Mouse (Mus musculus) midbrain, embryonic 10.5 days (tissue): ENCODE data around the gene Tfb2m. TPM values are rescaled to one million over a fixed set of nuclear protein-coding genes. Genes with fewer than 3 reads are reported as not detected.
"Not testable (repeated sequence)": the region's sequence is repeated elsewhere in the genome, so short reads cannot be mapped to it uniquely, and the experiment has no call there.

Experiments
- DNase-seq: peaks from one replicate; pipeline ENCODE4 v3.0.0-alpha.2; 2017; ENCODE audit warnings: low spot score
- H3K27ac ChIP-seq: fragments of 300-500 bp; sonication (generic); replicated peaks from 2 replicates; pipeline ENCODE4 v1.5.1; 2016; ENCODE audit warnings: mild to moderate bottlenecking
- H3K27me3 ChIP-seq: fragments of 300-500 bp; sonication (generic); 2 replicates; pipeline ENCODE4 v1.6.1; 2016; ENCODE audit warnings: low read depth, mild to moderate bottlenecking; ENCODE audit not compliant: poor library complexity, severe bottlenecking
- H3K36me3 ChIP-seq: fragments of 300-500 bp; sonication (generic); 2 replicates; pipeline ENCODE4 v1.6.1; 2016; ENCODE audit warnings: mild to moderate bottlenecking, moderate library complexity
- H3K4me1 ChIP-seq: fragments of 300-500 bp; sonication (generic); 2 replicates; pipeline ENCODE4 v1.6.1; 2016
- H3K4me3 ChIP-seq: fragments of 300-500 bp; sonication (generic); 2 replicates; pipeline ENCODE4 v1.5.1; 2016; ENCODE audit warnings: mild to moderate bottlenecking, moderate library complexity
- H3K9me3 ChIP-seq: fragments of 300-500 bp; sonication (generic); replicated peaks from 2 replicates; pipeline ENCODE4 v1.6.1; 2016; ENCODE audit warnings: mild to moderate bottlenecking
- WGBS: fragments of 180-500 bp; shearing (Covaris S2); methylation state at CpG from one replicate; pipeline ENCODE4 v1.1.7; 2016; 5-methylcytosine and 5-hydroxymethylcytosine counted together
- polyA plus RNA-seq: library from polyadenylated mRNA; unstranded; fragments of >200 nt; fragmentation: Nextera tagmentation; extraction: Ambion mirVana; gene quantifications from 2 replicates; pipeline ENCODE4 v1.2.1, GENCODE M21; 2016

Gene Tfb2m
- polyA plus RNA-seq, result 25.5 and 25.7 TPM in 2 replicates

DNA sequence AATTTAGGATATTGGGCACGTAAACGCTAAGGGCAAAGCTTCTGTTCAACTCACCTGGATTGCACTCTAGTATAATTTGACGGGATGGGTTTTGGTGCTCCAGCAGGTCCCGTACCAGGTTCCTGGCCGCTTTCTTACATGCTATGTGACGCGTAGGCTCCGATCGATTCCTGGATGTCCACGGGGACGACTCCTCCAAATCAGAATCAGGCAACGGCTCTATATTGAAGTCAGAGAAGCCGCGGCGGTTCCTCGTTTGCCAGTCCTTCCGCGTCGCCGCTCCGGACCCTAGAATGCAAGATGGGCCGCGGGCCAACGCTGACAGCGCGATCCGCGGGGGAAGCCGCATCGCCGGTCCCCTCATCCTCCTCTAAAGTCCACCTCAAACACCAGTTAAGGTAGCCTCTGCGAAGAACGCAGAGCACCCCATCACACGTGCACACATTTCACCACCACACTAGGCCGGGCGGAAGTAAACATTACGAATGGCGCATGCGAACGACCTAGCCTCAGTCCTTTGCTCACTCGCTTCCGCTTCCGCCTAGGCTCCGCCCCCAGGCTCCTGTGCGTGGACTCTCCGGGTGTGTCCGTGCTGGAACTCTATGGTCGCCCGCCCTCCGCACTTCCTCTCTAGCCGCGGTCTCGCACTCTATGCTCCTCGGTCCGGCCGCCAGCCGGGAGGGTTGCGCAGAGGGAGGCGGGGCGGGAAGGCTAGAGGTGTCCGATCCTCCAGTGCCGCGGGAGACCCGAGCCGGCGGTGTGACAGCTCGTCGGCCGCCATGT is at the start of gene Tfb2m, which contains the start of gene Cnst:
Gene Tfb2m (minus strand): TSS at position 500 of the 783 bp plus-strand sequence.
Gene Cnst (plus strand): TSS at position 603 of the 783 bp plus-strand sequence.
- H3K36me3 ChIP-seq, H3K27me3 ChIP-seq, H3K9me3 ChIP-seq: not testable (repeated sequence)
- Histone ChIP-seq H3K4me3 (peak within 1 kb of the TSS; percentile 87), H3K27ac (peak within 1 kb of the TSS; percentile 92), H3K4me1 (peaks cover 26% of the 10 kb centered on the region)
- peak; percentile 99 for DNase-seq
- WGBS, result under 1% methylated on average over 69 of the region's 69 CpGs

DNA sequence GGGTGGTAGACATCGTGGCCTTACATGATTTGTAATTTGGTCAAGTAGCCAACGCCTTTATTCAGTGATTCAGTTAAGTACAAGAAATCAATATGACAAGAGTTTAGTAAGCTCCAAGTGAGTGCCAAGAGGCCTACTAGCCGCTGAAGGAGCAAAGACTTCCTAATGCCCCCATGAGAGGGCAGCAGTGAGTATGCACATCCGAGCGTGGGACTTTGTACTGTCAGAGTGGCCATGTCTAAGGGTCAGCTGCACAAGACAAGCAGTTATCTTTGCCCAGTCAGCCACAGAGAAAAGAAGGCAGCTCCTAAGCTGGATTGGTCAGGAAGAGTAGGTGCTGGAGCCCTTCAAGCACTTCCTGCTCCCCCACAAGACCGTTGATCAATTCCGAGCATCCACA is 46.9 kb upstream of the Tfb2m start:
- Histone ChIP-seq H3K27me3 (no peaks in the 10 kb centered on the region), H3K36me3 (peaks cover 12% of the 10 kb centered on the region), H3K27ac (no peak overlapping the region), H3K4me1 (no peaks in the 10 kb centered on the region), H3K9me3 (no peaks in the 10 kb centered on the region), H3K4me3 (no peak overlapping the region)
- DNase-seq, result no peak
- 72% methylated on average over 7 of the region's 7 CpGs for WGBS

DNA sequence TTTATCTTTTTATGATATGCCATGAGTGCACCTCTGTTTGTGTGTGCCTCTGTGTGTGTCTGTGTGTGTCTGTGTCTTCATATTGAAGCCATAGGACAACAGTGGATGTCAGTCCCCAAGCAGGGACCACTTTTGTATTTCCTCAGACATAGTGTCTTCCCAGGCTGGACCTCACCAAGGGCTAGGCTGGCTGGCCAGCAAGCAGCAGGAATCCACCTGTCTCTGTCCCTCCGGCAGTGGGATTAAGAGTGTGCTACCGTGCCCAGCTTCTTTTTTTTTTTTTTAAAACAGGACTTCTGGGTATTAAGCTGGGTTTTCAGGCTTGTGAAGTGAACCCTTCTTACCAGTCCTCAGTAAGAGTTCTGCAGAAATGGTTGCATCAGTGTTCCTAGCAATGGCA is 46.1 kb upstream of the Tfb2m start:
- WGBS, result 84% methylated on average over 2 of the region's 2 CpGs
- DNase-seq, result no peak
- Histone ChIP-seq H3K4me3 (no peak overlapping the region), H3K4me1 (no peaks in the 10 kb centered on the region), H3K36me3 (peaks cover 12% of the 10 kb centered on the region), H3K27ac (no peak overlapping the region), H3K9me3 (no peaks in the 10 kb centered on the region), H3K27me3 (no peaks in the 10 kb centered on the region)

- Histone ChIP-seq H3K9me3 (no peaks in the 10 kb centered on the region), H3K36me3 (peaks cover 12% of the 10 kb centered on the region), H3K27me3 (no peaks in the 10 kb centered on the region), H3K4me1 (peaks cover 2% of the 10 kb centered on the region; the same call in 1 of the 2 replicates), H3K4me3 (no peak overlapping the region), H3K27ac (no peak overlapping the region)
- WGBS, result 87% methylated on average over 12 of the region's 12 CpGs
- no peak for DNase-seq
Observed at GRCm38 (mm10) chr1:179591639-179592038, 45.6 kb upstream of the Tfb2m start.

DNA sequence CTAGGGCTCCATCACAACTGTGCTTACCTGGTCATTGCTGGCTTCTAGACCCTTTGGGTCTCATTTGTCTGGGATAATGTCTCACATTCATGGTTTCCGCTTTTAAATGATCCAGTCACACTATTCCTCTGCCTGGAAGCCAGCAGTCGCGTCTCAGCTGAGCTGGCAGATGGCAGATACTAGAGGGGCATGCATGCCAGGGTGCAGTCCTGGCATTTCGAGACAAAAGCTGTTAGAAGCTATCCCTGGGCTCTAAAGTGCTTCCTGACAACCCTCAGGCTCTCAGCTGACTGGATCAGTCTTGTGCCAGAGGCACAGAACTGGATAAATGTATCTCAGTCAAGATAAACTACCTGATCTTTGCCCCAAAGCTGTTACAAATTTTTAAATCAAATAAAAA is 42.2 kb upstream of the Tfb2m start:
- no peak for DNase-seq
- Histone ChIP-seq H3K9me3 (no peaks in the 10 kb centered on the region), H3K27ac (no peak overlapping the region), H3K4me1 (peaks cover 9% of the 10 kb centered on the region), H3K36me3 (peaks cover 7% of the 10 kb centered on the region), H3K4me3 (no peak overlapping the region), H3K27me3 (no peaks in the 10 kb centered on the region)
- 84% methylated on average over 4 of the region's 4 CpGs for WGBS

DNA sequence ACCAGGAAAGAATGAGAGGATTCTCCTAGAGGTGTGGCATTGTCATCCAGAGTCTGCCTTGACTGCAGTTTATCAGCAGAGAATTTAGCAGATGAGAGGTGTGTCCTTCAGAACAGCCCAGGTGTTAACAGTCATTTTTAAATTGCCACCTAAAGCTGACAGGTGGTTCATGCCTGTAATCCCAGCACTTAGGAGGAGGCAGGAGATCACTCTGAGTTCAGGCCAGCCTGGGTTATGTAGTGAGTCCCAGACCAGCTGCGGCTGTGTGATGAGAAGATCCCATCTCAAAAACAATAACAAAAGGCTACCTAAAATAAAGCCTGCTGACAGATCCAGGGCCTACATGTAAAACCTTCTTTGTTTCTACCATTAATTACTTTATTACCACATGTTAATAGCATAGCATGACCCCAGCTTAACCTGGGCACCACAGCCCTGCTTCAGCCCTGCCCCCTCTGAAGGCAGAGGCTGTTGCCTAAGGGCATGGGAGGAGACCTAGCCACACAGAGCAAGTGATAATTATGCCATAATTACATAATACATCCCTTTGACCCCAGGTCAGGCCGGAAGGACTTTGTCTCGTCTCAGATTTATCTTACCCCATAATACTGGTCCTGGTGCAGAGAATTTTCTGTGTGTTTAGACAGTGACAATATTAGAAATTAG is 40.5 kb upstream of the Tfb2m start:
- peak; percentile 10 for DNase-seq
- WGBS, result 74% methylated on average over 3 of the region's 3 CpGs
- Histone ChIP-seq H3K4me1 (peaks cover 9% of the 10 kb centered on the region), H3K27ac (no peak overlapping the region), H3K36me3 (no peaks in the 10 kb centered on the region), H3K9me3 (no peaks in the 10 kb centered on the region), H3K4me3 (no peak overlapping the region), H3K27me3 (no peaks in the 10 kb centered on the region)

DNA sequence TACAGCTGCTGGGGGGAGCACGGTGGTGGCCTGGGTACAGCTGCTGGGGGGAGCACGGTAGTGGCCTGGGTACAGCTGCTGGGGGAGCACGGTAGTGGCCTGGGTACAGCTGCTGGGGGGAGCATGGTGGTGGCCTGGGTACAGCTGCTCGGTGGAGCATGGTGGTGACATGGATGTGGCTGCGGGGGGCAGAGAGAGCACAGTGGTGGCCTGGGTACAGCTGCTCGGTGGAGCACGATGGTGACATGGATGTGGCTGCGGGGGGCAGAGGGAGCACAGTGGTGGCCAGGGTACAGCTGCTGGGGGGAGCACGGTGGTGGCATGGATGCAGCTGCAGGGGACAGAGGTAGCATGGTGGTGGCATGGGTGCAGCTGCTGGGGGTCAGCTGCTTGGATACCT is 39.6 kb upstream of the Tfb2m start:
- H3K4me1 ChIP-seq, result peaks cover 9% of the 10 kb centered on the region
- H3K9me3 ChIP-seq, result no peaks in the 10 kb centered on the region
- no peaks in the 10 kb centered on the region for H3K27me3 ChIP-seq
- DNase-seq, result no peak
- no peak overlapping the region for H3K4me3 ChIP-seq
- H3K36me3 ChIP-seq, result 0 out of 2 replicates have a peak, but pooled peaks cover 1% of the 10 kb centered on the region
- no peak overlapping the region; the same call in 1 of the 2 replicates for H3K27ac ChIP-seq
- WGBS, result 83% methylated on average over 9 of the region's 9 CpGs

- Histone ChIP-seq H3K4me3 (no peak overlapping the region), H3K36me3 (peaks cover 16% of the 10 kb centered on the region), H3K4me1 (peaks cover 9% of the 10 kb centered on the region), H3K27ac (no peak overlapping the region), H3K27me3 (no peaks in the 10 kb centered on the region), H3K9me3 (no peaks in the 10 kb centered on the region)
- no peak for DNase-seq
- WGBS, result 86% methylated on average over 4 of the region's 4 CpGs
Observed at GRCm38 (mm10) chr1:179584220-179584619, 38.2 kb upstream of the Tfb2m start.

- H3K36me3 ChIP-seq, result peaks cover 20% of the 10 kb centered on the region
- no peaks in the 10 kb centered on the region for H3K27me3 ChIP-seq
- H3K27ac ChIP-seq, result no peak overlapping the region
- H3K9me3 ChIP-seq, result no peaks in the 10 kb centered on the region
- H3K4me3 ChIP-seq, result no peak overlapping the region
- peaks cover 9% of the 10 kb centered on the region for H3K4me1 ChIP-seq
- 92% methylated on average over 3 of the region's 3 CpGs for WGBS
- no peak for DNase-seq
Observed at GRCm38 (mm10) chr1:179583090-179583489, 37.0 kb upstream of the Tfb2m start.

DNA sequence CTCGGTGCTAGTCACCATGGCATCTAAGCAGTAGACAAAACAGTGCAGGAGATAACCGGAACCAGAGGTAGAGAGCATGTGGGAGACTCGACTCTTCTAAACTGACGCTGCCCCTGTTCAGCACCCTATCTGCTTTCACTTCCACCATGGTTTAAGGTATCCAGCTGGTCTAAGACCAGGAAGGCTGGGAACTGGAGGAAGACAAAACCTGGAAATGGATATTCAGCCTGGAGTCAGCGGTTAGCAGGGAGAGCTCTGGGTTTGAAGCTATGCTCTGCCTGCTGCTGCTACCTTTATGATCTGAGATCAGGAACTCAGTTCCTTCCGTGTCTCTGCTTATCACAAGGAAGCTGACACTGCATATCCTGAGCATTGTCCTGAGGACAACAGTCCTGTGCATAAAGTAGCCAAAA is 36.0 kb upstream of the Tfb2m start:
- H3K4me1 ChIP-seq, result peaks cover 9% of the 10 kb centered on the region
- no peak for DNase-seq
- 80% methylated on average over 6 of the region's 6 CpGs for WGBS
- H3K36me3 ChIP-seq, result peaks cover 20% of the 10 kb centered on the region
- H3K27me3 ChIP-seq, result no peaks in the 10 kb centered on the region
- H3K27ac ChIP-seq, result no peak overlapping the region
- H3K9me3 ChIP-seq, result no peaks in the 10 kb centered on the region
- H3K4me3 ChIP-seq, result no peak overlapping the region

DNA sequence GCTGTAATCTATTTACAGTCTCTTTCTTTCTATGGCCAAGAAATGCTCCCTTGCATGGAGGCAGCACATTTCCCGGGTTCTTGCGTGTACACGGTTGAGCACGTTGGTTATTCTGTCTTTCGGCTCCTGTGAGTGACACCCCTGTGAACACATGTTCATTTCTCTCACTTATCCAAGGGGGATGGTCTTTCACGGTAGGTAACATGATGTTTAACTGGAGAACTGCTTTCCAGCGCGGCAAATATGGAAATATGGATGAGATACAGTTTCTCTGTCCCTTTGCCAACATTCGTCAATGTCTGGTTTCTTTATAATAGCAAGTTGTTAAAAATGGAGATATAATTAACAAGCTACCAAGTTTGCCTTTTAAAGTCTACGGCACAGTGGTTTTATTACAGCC is 35.4 kb upstream of the Tfb2m start:
- 95% methylated on average over 10 of the region's 10 CpGs for WGBS
- H3K36me3 ChIP-seq, result peaks cover 20% of the 10 kb centered on the region
- no peak overlapping the region for H3K4me3 ChIP-seq
- peaks cover 5% of the 10 kb centered on the region for H3K4me1 ChIP-seq
- DNase-seq, result no peak
- no peaks in the 10 kb centered on the region for H3K27me3 ChIP-seq
- H3K27ac ChIP-seq, result no peak overlapping the region
- no peaks in the 10 kb centered on the region for H3K9me3 ChIP-seq

- H3K4me3 ChIP-seq, result no peak overlapping the region
- DNase-seq, result no peak
- 81% methylated on average over 8 of the region's 8 CpGs for WGBS
- no peaks in the 10 kb centered on the region for H3K27me3 ChIP-seq
- H3K4me1 ChIP-seq, result no peaks in the 10 kb centered on the region
- H3K27ac ChIP-seq, result no peak overlapping the region
- no peaks in the 10 kb centered on the region for H3K9me3 ChIP-seq
- H3K36me3 ChIP-seq, result peaks cover 20% of the 10 kb centered on the region
Observed at GRCm38 (mm10) chr1:179580200-179580599, 34.1 kb upstream of the Tfb2m start.

- Histone ChIP-seq H3K27me3 (no peaks in the 10 kb centered on the region), H3K4me1 (peaks cover 9% of the 10 kb centered on the region), H3K4me3 (no peak overlapping the region), H3K9me3 (no peaks in the 10 kb centered on the region), H3K27ac (no peak overlapping the region), H3K36me3 (peaks cover 20% of the 10 kb centered on the region)
- 81% methylated on average over 6 of the region's 6 CpGs for WGBS
- DNase-seq, result no peak
Observed at GRCm38 (mm10) chr1:179578625-179579024, 32.6 kb upstream of the Tfb2m start.
